Mouse (Mus musculus) adrenal gland, postnatal 4 days (tissue): ENCODE data around the gene Vmn2r91. TPM values are rescaled to one million over a fixed set of nuclear protein-coding genes. Genes with fewer than 3 reads are reported as not detected.
"Not testable (repeated sequence)": the region's sequence is repeated elsewhere in the genome, so short reads cannot be mapped to it uniquely, and the experiment has no call there.

Experiments
- DNase-seq, 2 experiments: peaks; one replicate each; pipeline ENCODE4 v3.0.0; 2021 to 2022; ENCODE audit warnings: low spot score in 2 of 2, mixed read lengths in 2 of 2
- long read RNA-seq, 2 experiments: library from polyadenylated mRNA; stranded (forward); transcript quantifications; one replicate each; pipeline ENCODE4 v2.0.0; 2021
- total RNA-seq, 2 experiments: library from RNA; stranded (reverse); gene quantifications; 2 replicates each; pipeline ENCODE4 v1.2.3; 2021

The Vmn2r91 gene
- total RNA-seq = not detected
- long read RNA-seq, experiment 1 = 0 reads
- long read RNA-seq, experiment 2 = 0 reads

DNA sequence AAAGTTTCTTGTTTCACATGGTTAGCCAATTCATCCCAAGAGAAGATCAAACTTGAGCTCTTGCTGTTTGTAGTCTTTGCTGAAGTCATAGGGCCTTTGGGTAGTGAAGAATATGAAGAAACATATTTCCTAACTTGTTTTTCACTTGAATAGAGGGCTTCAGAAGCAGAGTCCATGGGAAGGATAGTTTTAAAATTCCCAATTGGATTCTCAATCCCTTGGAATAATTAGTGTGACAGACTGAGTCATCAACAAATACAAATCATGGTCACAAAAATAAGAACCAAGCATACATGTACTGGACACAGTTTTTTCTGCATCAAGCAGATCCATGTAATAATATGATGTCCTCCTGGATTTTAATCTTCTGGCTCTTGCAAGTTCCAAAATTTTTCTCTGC lies at the start of gene Vmn2r91:
TSS of gene Vmn2r91 (plus strand) at position 301 of the 400 bp plus-strand sequence.
- DNase-seq = not testable (repeated sequence)

- no peak for DNase-seq
These were observed 35.7 kb upstream of the Vmn2r91 start, which contains the start of gene Vmn2r124 for GRCm38 (mm10) chr17:18049124-18049523. TSS of gene Vmn2r124 (plus strand) at chr17:18049424.

- DNase-seq = not testable (repeated sequence)
These were observed 10.8 kb downstream of the Vmn2r91 start for GRCm38 (mm10) chr17:18095626-18096025.

DNA sequence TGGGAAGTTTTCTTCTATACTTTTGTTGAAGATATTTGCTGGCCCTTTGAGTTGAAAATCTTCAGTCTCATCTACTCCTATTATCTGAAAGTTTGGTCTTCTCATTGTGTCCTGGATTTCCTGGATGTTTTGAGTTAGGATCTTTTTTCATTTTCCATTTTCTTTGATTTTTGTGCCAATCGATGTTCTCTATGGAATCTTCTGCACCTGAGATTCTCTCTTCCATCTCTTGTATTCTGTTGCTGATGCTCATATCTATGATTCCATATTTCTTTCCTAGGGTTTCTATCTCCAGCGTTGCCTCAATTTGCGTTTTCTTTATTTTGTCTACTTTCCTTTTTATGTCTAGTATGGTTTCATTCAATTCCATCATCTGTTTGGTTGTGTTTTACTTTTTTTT lies 17.4 kb downstream of the Vmn2r91 start:
- DNase-seq = not testable (repeated sequence)

- DNase-seq = not testable (repeated sequence)
These were observed 66.8 kb downstream of the Vmn2r91 start, which contains the start of gene Vmn2r92 for GRCm38 (mm10) chr17:18151587-18151986. TSS of gene Vmn2r92 (plus strand) at chr17:18151887.

DNA sequence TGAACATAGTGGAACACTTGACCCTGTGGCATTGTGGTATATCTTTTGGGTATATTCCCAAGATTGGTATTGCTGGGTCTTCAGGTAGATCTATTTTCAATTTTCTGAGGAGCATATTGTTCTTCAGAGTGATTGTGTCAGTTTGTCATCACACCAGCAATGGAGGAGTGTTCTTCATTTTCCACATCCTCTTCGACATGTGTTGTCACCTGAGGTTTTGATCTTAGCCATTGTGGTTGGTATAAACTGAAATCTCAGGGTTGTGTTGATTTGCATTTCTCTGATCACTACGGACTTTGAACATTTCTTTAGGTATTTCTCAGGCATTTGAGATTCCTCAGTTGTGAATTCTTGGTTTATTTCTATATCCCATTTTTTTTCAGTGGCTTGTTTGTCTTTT lies 76.4 kb downstream of the Vmn2r91 start:
- DNase-seq = not testable (repeated sequence)

Other genes starting within 250 kb of the Vmn2r91 start
- gene Has1, start 229.8 kb upstream of the Vmn2r91 start, total RNA-seq = under 1 TPM in 1 of 2 experiments, not detected in 1; 0.20 TPM
- under 1 TPM; 0.31 to 0.76 TPM for gene Fpr1, start 201.1 kb upstream of the Vmn2r91 start, total RNA-seq
- 1 to 10 TPM; 1.8 to 2.0 TPM for gene Fpr2, start 197.2 kb upstream of the Vmn2r91 start, total RNA-seq
- gene Fpr3, start 197.2 kb upstream of the Vmn2r91 start, total RNA-seq = not detected
- not detected for gene Fpr-rs4, start 63.3 kb upstream of the Vmn2r91 start, total RNA-seq
- gene Vmn2r124, start 35.6 kb upstream of the Vmn2r91 start, total RNA-seq = not detected
- under 1 TPM in 1 of 2 experiments, not detected in 1; 0.06 TPM for gene Vmn2r92, start 66.9 kb downstream of the Vmn2r91 start, total RNA-seq
- not detected for gene Vmn2r94, start 192.7 kb downstream of the Vmn2r91 start, total RNA-seq
- gene Vmn2r93, start 213.1 kb downstream of the Vmn2r91 start, total RNA-seq = not detected